Mouse (Mus musculus) MEL (cell line): ENCODE measurements around the gene 9030612E09Rik. TPM values are rescaled to one million over a fixed set of nuclear protein-coding genes. Genes with fewer than 3 reads are reported as not detected.

Experiments used
- DNase-seq: peaks from one replicate; pipeline ENCODE4 v3.0.0; 2011; ENCODE audit warnings: low read depth, low spot score
- H3K27ac ChIP-seq: 2 replicates; pipeline ENCODE4 v1.5.1; 2012; ENCODE audit warnings: low read depth, mild to moderate bottlenecking, control low read depth, low read length, moderate library complexity; ENCODE audit not compliant: control insufficient read depth
- H3K27me3 ChIP-seq, 2 experiments: fragments of 150-350 bp in 1 of 2; sonication (generic) in 1 of 2; 2 replicates each; pipeline ENCODE4 v1.6.1; 2012; ENCODE audit warnings: low read length in 2 of 2, mild to moderate bottlenecking in 2 of 2, improper control_type of control experiment in 1 of 2, moderate library complexity in 1 of 2; ENCODE audit not compliant: insufficient read depth in 2 of 2, control insufficient read depth in 1 of 2
- H3K36me3 ChIP-seq, 2 experiments: 2 replicates each; pipeline ENCODE4 v1.6.1; 2012 to 2014; ENCODE audit warnings: low read length in 2 of 2, improper control_type of control experiment in 1 of 2, inconsistent platforms in 1 of 2, mild to moderate bottlenecking in 1 of 2; ENCODE audit not compliant: insufficient read depth in 2 of 2, control insufficient read depth in 1 of 2
- H3K4me1 ChIP-seq, 2 experiments: fragments of 150-350 bp in 1 of 2; sonication (generic) in 1 of 2; 2 replicates each; pipeline ENCODE4 v1.6.1; 2012; ENCODE audit warnings: low read length in 2 of 2, improper control_type of control experiment in 1 of 2, mild to moderate bottlenecking in 1 of 2; ENCODE audit not compliant: insufficient read depth in 2 of 2, control insufficient read depth in 1 of 2
- H3K4me3 ChIP-seq, 2 experiments: fragments of 150-350 bp in 1 of 2; sonication (generic) in 1 of 2; 2 replicates each; pipeline ENCODE4 v1.5.1; 2012; ENCODE audit warnings: low read depth in 2 of 2, low read length in 2 of 2, mild to moderate bottlenecking in 2 of 2, moderate library complexity in 2 of 2, control low read depth in 1 of 2, improper control_type of control experiment in 1 of 2; ENCODE audit not compliant: control insufficient read depth in 1 of 2, insufficient read depth in 1 of 2
- H3K79me2 ChIP-seq: 2 replicates; pipeline ENCODE4 v1.6.1; 2012; ENCODE audit warnings: mild to moderate bottlenecking, low read length, moderate library complexity; ENCODE audit not compliant: control insufficient read depth, poor library complexity, insufficient read depth
- H3K9ac ChIP-seq: 2 replicates; pipeline ENCODE4 v1.6.1; 2012; ENCODE audit warnings: low read depth, mild to moderate bottlenecking, control low read depth, low read length, moderate library complexity; ENCODE audit not compliant: control insufficient read depth, poor library complexity, severe bottlenecking
- H3K9me3 ChIP-seq: fragments of 150-350 bp; sonication (generic); replicated peaks from 2 replicates; pipeline ENCODE4 v1.6.1; 2012; ENCODE audit warnings: mild to moderate bottlenecking, low read length, improper control_type of control experiment, moderate library complexity; ENCODE audit not compliant: insufficient read depth
- CHD2 ChIP-seq: IDR thresholded peaks from 2 replicates; pipeline ENCODE4 v1.6.1; 2011; ENCODE audit warnings: low read length, improper control_type of control experiment
- ELF1 ChIP-seq: IDR thresholded peaks from 2 replicates; pipeline ENCODE4 v1.6.1; 2014; ENCODE audit warnings: low read depth, mild to moderate bottlenecking, inconsistent platforms, low read length, improper control_type of control experiment, moderate library complexity
- EP300 ChIP-seq, 2 experiments: IDR thresholded peaks; 2 replicates each; pipeline ENCODE4 v1.6.1; 2011; ENCODE audit warnings: improper control_type of control experiment in 2 of 2, low read length in 2 of 2, low read depth in 1 of 2, mild to moderate bottlenecking in 1 of 2
- ETS1 ChIP-seq: IDR thresholded peaks from 2 replicates; pipeline ENCODE4 v1.6.1; 2012; ENCODE audit warnings: low read depth, mild to moderate bottlenecking, inconsistent platforms, low read length, improper control_type of control experiment, moderate library complexity
- GABPA ChIP-seq: IDR thresholded peaks from 2 replicates; pipeline ENCODE4 v1.6.1; 2012; ENCODE audit warnings: low read depth, mild to moderate bottlenecking, inconsistent platforms, low read length, improper control_type of control experiment, moderate library complexity
- GATA1 ChIP-seq: IDR thresholded peaks from 2 replicates; pipeline ENCODE4 v1.6.1; 2011; ENCODE audit warnings: low read depth, low read length, improper control_type of control experiment
- HCFC1 ChIP-seq: IDR thresholded peaks from 2 replicates; pipeline ENCODE4 v1.6.1; 2012; ENCODE audit warnings: low read depth, mild to moderate bottlenecking, inconsistent platforms, low read length, improper control_type of control experiment, moderate library complexity
- KAT2A ChIP-seq: conservative IDR thresholded peaks from 2 replicates; pipeline ENCODE4 v1.6.1; 2012; ENCODE audit warnings: low read depth, low read length, improper control_type of control experiment, inconsistent platforms
- MAFK ChIP-seq: IDR thresholded peaks from 2 replicates; pipeline ENCODE4 v1.6.1; 2011; ENCODE audit warnings: low read depth, mild to moderate bottlenecking, low read length, improper control_type of control experiment, borderline replicate concordance
- MAZ ChIP-seq: IDR thresholded peaks from 2 replicates; pipeline ENCODE4 v1.6.1; 2012; ENCODE audit warnings: low read depth, mild to moderate bottlenecking, inconsistent platforms, low read length, improper control_type of control experiment
- MEF2A ChIP-seq: IDR thresholded peaks from 2 replicates; pipeline ENCODE4 v1.6.1; 2014; ENCODE audit warnings: low read depth, mild to moderate bottlenecking, inconsistent platforms, low read length, improper control_type of control experiment; ENCODE audit not compliant: poor library complexity, insufficient replicate concordance, severe bottlenecking; ENCODE audit errors: extremely low read depth
- MXI1 ChIP-seq: IDR thresholded peaks from 2 replicates; pipeline ENCODE4 v1.6.1; 2011; ENCODE audit warnings: mild to moderate bottlenecking, low read depth, low read length, improper control_type of control experiment
- MYC ChIP-seq: IDR thresholded peaks from 2 replicates; pipeline ENCODE4 v1.6.1; 2011; ENCODE audit warnings: low read depth, mild to moderate bottlenecking, low read length, improper control_type of control experiment, moderate library complexity
- NELFE ChIP-seq: IDR thresholded peaks from 2 replicates; pipeline ENCODE4 v1.6.1; 2011; ENCODE audit warnings: low read depth, low read length, improper control_type of control experiment
- POLR2AphosphoS2 ChIP-seq: IDR thresholded peaks from 2 replicates; pipeline ENCODE4 v1.6.1; 2011; ENCODE audit warnings: low read length, improper control_type of control experiment
- POLR2AphosphoS5 ChIP-seq: IDR thresholded peaks from 2 replicates; pipeline ENCODE4 v1.6.1; 2012; ENCODE audit warnings: low read depth, borderline replicate concordance, mild to moderate bottlenecking, inconsistent platforms, low read length, moderate library complexity, mixed read lengths
- RCOR1 ChIP-seq: IDR thresholded peaks from 2 replicates; pipeline ENCODE4 v1.6.1; 2012; ENCODE audit warnings: low read depth, mild to moderate bottlenecking, inconsistent platforms, low read length, improper control_type of control experiment
- SMC3 ChIP-seq: IDR thresholded peaks from 2 replicates; pipeline ENCODE4 v1.6.1; 2011; ENCODE audit warnings: low read depth, low read length, improper control_type of control experiment
- TAL1 ChIP-seq: IDR thresholded peaks from 2 replicates; pipeline ENCODE4 v1.6.1; 2012; ENCODE audit warnings: mild to moderate bottlenecking, inconsistent platforms, low read length, moderate library complexity, mixed read lengths
- UBTF ChIP-seq: IDR thresholded peaks from 2 replicates; pipeline ENCODE4 v1.6.1; 2012; ENCODE audit warnings: low read depth, mild to moderate bottlenecking, inconsistent platforms, low read length, improper control_type of control experiment, moderate library complexity, borderline replicate concordance; ENCODE audit not compliant: insufficient read depth
- USF2 ChIP-seq, 2 experiments: IDR thresholded peaks; 2 replicates each; pipeline ENCODE4 v1.6.1; 2011 to 2012; ENCODE audit warnings: improper control_type of control experiment in 2 of 2, low read length in 2 of 2, borderline replicate concordance in 1 of 2, inconsistent platforms in 1 of 2, low read depth in 1 of 2, mild to moderate bottlenecking in 1 of 2; ENCODE audit not compliant: insufficient read depth in 1 of 2
- ZNF384 ChIP-seq: IDR thresholded peaks from 2 replicates; pipeline ENCODE4 v1.6.1; 2012; ENCODE audit warnings: low read depth, mild to moderate bottlenecking, inconsistent platforms, low read length, improper control_type of control experiment
- polyA plus RNA-seq, 2 experiments: library from polyadenylated mRNA; stranded (reverse) in 1 of 2; unstranded in 1 of 2; fragments of >175 nt in 1 of 2; fragments of >200 nt in 1 of 2; gene quantifications; 2 replicates each; pipeline versions ENCODE4 v1.2.1 to v1.2.4; 2012; ENCODE audit warnings: low replicate concordance in 2 of 2, low read depth in 1 of 2; ENCODE audit not compliant: insufficient read length in 2 of 2, insufficient read depth in 1 of 2, missing spikeins in 1 of 2
- total RNA-seq: library from RNA; depleted of rRNA; stranded (reverse); fragments of 300-350 nt; gene quantifications from 2 replicates; pipeline ENCODE4 v1.2.3, GENCODE M21; 2012

Gene 9030612E09Rik
- total and polyA plus RNA-seq, 3 experiments = not detected

DNA sequence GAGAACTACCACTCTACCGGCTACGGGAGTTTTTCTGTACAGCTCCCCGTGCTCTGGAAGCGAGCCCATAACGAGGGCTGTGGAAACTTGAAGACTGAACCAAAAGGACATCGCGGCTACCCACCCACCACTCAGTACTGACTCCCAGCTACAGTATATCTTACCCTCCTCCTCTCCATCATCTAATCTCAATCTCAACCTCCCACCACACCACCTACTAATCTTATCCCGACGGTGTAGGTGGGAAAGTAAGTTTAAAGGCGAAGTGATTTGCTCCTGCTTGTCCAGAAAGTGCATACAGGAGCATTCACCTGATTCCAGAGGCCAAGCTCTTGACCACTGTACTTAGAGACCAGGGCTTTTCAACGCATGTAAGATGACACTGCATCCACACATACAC is 40.5 kb upstream of the 9030612E09Rik start:
- Histone ChIP-seq H3K4me3 (no peak overlapping the region), H3K4me1 (no peaks in the 10 kb centered on the region), H3K9me3 (no peaks in the 10 kb centered on the region), H3K9ac (no peak overlapping the region), H3K79me2 (no peaks in the 10 kb centered on the region)
- no peak for DNase-seq
- TF ChIP-seq MAZ (no peak), EP300 (IDR thresholded peaks at IDR 0.05; ENCODE audit: low read depth in 1 of 2, low read length in 2 of 2) (no peak), MEF2A (no peak), SMC3 (no peak), KAT2A (no peak)
- TF ChIP-seq, all 39 proteins: peak for 0
- peaks cover 0 to 1% of the 10 kb centered on the region in 2 experiments; a peak in 2 of 4 replicates for H3K27me3 ChIP-seq
- H3K36me3 ChIP-seq = no peaks in the 10 kb centered on the region
- no peak overlapping the region for H3K27ac ChIP-seq

GRCm38 (mm10) chr10:43143173-43143572 is 31.3 kb upstream of the 9030612E09Rik start:
- Histone ChIP-seq H3K4me3 (no peak overlapping the region), H3K27me3 (peaks cover 3 to 5% of the 10 kb centered on the region in 2 experiments), H3K9ac (no peak overlapping the region), H3K36me3 (no peaks in the 10 kb centered on the region), H3K9me3 (no peaks in the 10 kb centered on the region), H3K79me2 (no peaks in the 10 kb centered on the region), H3K27ac (no peak overlapping the region), H3K4me1 (no peaks in the 10 kb centered on the region)
- TF ChIP-seq ZNF384 (no peak), MAFK (no peak), MYC (no peak), EP300 (IDR thresholded peaks at IDR 0.05; ENCODE audit: low read depth in 1 of 2, low read length in 2 of 2) (no peak), CHD2 (no peak), GABPA (no peak), UBTF (no peak), ELF1 (no peak), GATA1 (no peak), RCOR1 (no peak), MAZ (no peak), TAL1 (no peak), USF2 (IDR thresholded peaks at IDR 0.05; ENCODE audit: borderline replicate concordance in 1 of 2, insufficient read depth in 1 of 2, low read depth in 1 of 2, low read length in 2 of 2) (no peak), NELFE (no peak), ETS1 (no peak), KAT2A (no peak), POLR2AphosphoS5 (no peak), POLR2AphosphoS2 (no peak), HCFC1 (no peak), MXI1 (no peak)
- DNase-seq = no peak
